Mouse (Mus musculus): ENCODE results near the gene Prkce.

GRCm38 (mm10) chr17:86479406-86479805 lies 311.8 kb downstream of the Prkce start:
- TF ChIP-seq CTCF (IDR thresholded peaks at IDR 0.05; ENCODE audit: borderline replicate concordance, insufficient read depth, low read length) (no peak), POLR2A (IDR thresholded peaks at IDR 0.05; ENCODE audit: low read depth, low read length) (no peak)
